Mouse (Mus musculus) heart, embryonic 16.5 days (tissue): ENCODE measurements around the gene Ripor3. TPM values are rescaled to one million over a fixed set of nuclear protein-coding genes. Genes with fewer than 3 reads are reported as not detected.
A peak's percentile ranks its signal among the peaks of the same experiment; 100 is the strongest.

Source experiments
- ATAC-seq: fragments of 200-750 bp; cut with Nextera tagmentation; replicated peaks from 2 replicates; pipeline ENCODE4 v1.8.0; 2017; ENCODE audit warnings: moderate number of reproducible peaks; ENCODE audit not compliant: insufficient read depth, low FRiP score; ENCODE audit errors: extremely low read depth
- H3K27ac ChIP-seq: fragments of 300-500 bp; sonication (generic); 2 replicates; pipeline ENCODE4 v1.5.1; 2014; ENCODE audit warnings: mild to moderate bottlenecking, low read length, control low read depth, moderate library complexity
- H3K27me3 ChIP-seq: fragments of 300-500 bp; sonication (generic); 2 replicates; pipeline ENCODE4 v1.6.1; 2014; ENCODE audit warnings: low read length, mixed read lengths; ENCODE audit not compliant: control insufficient read depth, insufficient read depth
- H3K36me3 ChIP-seq: fragments of 300-500 bp; sonication (generic); 2 replicates; pipeline ENCODE4 v1.6.1; 2014; ENCODE audit not compliant: control insufficient read depth, insufficient read depth
- H3K4me1 ChIP-seq: fragments of 300-500 bp; sonication (generic); 2 replicates; pipeline ENCODE4 v1.6.1; 2014; ENCODE audit warnings: low read length, mixed read lengths; ENCODE audit not compliant: control insufficient read depth, insufficient read depth
- H3K4me2 ChIP-seq: fragments of 300-500 bp; sonication (generic); 2 replicates; pipeline ENCODE4 v1.6.1; 2014; ENCODE audit warnings: low read depth, mild to moderate bottlenecking, control low read depth, low read length
- H3K4me3 ChIP-seq: fragments of 300-500 bp; sonication (generic); 2 replicates; pipeline ENCODE4 v1.5.1; 2014; ENCODE audit warnings: mild to moderate bottlenecking, control low read depth, low read length
- H3K9ac ChIP-seq: fragments of 300-500 bp; sonication (generic); 2 replicates; pipeline ENCODE4 v1.6.1; 2014; ENCODE audit warnings: low read length, control low read depth
- H3K9me3 ChIP-seq: fragments of 300-500 bp; sonication (generic); replicated peaks from 2 replicates; pipeline ENCODE4 v1.6.1; 2016; ENCODE audit warnings: low read length; ENCODE audit not compliant: control insufficient read depth
- WGBS: fragments of 180-500 bp; shearing (Covaris S2); extraction: QIAGEN DNeasy Blood & Tissue Kit; methylation state at CpG from one replicate; pipeline ENCODE4 v1.1.7; 2014; 5-methylcytosine and 5-hydroxymethylcytosine counted together
- polyA plus RNA-seq: library from polyadenylated mRNA; unstranded; fragments of >200 nt; fragmentation: Nextera tagmentation; extraction: Ambion mirVana; gene quantifications from 2 replicates; pipeline ENCODE4 v1.2.1, GENCODE M21; 2015

Gene Ripor3
- polyA plus RNA-seq, 1 experiment from 2014 or later = 0.84 TPM

DNA sequence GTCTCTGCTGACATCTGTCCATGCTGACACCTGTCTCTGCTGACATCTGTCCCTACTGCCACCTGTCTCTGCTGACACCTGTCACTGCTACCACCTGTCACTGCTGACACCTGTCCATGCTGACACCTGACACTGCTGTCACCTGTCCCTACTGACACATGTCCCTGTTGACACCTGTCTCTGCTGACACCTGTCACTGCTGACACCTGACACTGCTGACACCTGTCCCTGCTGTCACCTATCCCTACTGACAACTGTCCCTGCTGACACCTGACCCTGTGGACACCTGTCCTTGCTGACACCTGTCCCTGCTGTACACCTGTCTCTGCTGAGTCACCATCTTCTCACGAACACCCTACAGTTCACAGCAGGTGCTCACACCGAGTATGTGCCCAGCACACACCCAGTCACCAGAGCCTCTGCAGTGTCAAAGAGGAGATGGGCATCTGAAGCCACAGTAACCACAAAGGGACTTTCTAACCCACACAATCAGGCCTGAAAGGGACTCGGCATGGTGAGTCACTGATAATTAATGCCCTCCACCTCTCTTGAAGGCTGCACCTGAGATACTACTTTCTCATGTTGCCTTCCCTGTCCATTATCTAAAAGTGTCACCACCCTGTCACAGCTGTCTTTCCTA is 13.5 kb upstream of the Ripor3 start:
- no peaks in the 10 kb centered on the region for H3K36me3 ChIP-seq
- 61% methylated on average over 3 of the region's 3 CpGs for WGBS
- no peak overlapping the region for H3K4me3 ChIP-seq
- H3K27me3 ChIP-seq = no peaks in the 10 kb centered on the region
- peaks cover 15% of the 10 kb centered on the region for H3K4me1 ChIP-seq
- no peak for ATAC-seq
- no peak overlapping the region for H3K4me2 ChIP-seq
- no peak overlapping the region for H3K9ac ChIP-seq
- H3K27ac ChIP-seq = no peak overlapping the region
- peaks cover 6% of the 10 kb centered on the region for H3K9me3 ChIP-seq

DNA sequence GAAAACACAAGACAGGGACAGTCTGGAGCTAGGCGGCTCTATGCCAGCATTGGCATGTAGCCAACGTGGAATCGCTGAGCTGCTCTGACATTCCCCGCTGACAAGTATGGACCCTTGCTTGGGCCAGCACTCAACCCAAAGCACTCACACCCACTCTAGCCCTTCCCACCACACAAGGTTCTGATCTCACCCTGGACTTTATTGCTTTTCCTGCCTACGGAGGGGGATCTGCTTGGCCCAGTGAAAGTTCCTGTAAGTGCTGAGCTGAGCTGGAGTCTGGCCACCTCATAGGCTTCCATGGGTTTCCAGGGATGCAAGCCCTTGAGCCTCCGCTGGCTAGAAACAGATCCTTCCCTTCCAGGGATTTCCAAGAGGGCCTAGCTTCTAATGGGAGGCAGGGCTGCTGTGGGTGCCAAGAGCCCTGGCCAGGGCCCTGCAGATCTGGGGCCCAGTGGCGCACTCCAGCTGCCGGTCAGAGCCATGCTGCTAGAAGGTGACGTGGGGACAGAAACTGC is 8.8 kb upstream of the Ripor3 start:
- ATAC-seq = peak; percentile 75
- no peak overlapping the region for H3K9ac ChIP-seq
- no peak overlapping the region for H3K4me3 ChIP-seq
- no peaks in the 10 kb centered on the region for H3K9me3 ChIP-seq
- no peaks in the 10 kb centered on the region for H3K27me3 ChIP-seq
- peaks cover 11% of the 10 kb centered on the region for H3K4me1 ChIP-seq
- H3K36me3 ChIP-seq = no peaks in the 10 kb centered on the region
- peak overlapping the region; percentile 77 for H3K27ac ChIP-seq
- 41% methylated on average over 9 of the region's 9 CpGs for WGBS
- H3K4me2 ChIP-seq = no peak overlapping the region

DNA sequence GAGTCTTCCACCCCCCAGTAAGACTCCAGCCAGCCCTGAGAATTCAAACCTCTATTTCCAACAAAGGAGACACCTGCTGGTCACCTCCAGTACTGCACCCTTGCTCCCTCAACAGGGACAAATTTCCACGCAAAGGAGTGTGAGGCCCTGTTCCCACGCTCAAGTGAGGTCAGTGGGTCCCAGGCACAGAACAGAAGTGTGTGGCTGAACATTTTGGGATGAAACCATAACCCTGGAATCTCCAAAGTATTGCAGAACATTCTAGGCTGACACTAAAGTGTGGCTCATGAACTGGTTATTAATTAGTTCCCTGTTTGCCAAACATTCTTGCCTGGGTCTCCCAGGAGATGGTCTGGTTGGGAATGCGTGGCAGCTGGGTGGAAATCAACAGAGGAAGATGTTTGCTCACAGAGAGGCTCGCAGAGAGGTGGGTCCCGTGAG is 6.6 kb upstream of the Ripor3 start:
- Histone ChIP-seq H3K4me3 (no peak overlapping the region), H3K9ac (no peak overlapping the region), H3K9me3 (no peaks in the 10 kb centered on the region), H3K27ac (peak overlapping the region; percentile 9; the same call in 1 of the 2 replicates), H3K4me1 (peaks cover 11% of the 10 kb centered on the region), H3K27me3 (no peaks in the 10 kb centered on the region), H3K4me2 (no peak overlapping the region), H3K36me3 (no peaks in the 10 kb centered on the region)
- no peak for ATAC-seq
- 32% methylated on average over 5 of the region's 5 CpGs for WGBS

DNA sequence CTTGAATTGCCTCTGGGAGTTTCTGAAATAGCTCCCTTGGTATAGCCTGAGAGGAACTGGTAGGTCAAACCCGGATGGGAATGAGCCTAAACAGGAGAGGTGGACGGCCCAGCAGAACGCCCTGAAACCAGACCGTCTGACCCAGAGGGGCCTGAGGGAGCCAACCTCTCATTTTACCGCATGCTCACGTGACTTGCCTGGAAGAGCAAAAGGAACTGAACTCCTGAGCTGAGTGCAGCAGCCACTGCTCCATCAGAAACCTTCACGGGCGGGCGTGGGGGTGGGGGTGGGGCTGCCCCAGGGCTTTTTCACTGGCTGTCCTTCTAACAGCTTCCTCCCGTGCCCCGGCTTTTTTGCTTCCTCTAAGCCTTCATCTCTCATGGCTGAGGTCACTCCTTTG is 475 bp upstream of the Ripor3 start:
- Histone ChIP-seq H3K36me3 (no peaks in the 10 kb centered on the region), H3K4me1 (peaks cover 12% of the 10 kb centered on the region), H3K9ac (no peak overlapping the region), H3K9me3 (no peaks in the 10 kb centered on the region), H3K27me3 (no peaks in the 10 kb centered on the region), H3K27ac (no peak overlapping the region), H3K4me3 (no peak overlapping the region), H3K4me2 (no peak overlapping the region)
- no peak for ATAC-seq
- 41% methylated on average over 11 of the region's 11 CpGs for WGBS

DNA sequence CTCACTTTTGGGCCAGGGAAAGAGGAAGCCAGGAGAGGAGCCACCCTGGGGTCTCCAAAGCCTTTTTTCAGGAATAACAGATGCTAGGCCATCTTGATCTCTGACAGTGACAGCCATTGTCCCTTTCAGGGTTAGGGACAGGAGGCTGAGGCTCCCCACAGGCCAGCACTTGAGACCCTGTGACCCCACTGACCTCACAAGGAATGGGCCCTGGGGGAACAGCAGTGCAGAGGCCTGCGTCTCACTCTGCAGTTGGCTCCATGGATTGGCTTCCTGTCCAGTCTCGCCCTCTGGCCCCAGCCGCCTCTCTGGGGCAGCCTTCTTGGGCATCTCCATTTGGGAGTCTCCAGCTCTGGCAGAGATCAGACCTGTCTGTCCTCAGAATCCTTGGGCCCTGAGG is 2.3 kb downstream of the Ripor3 start:
- H3K9me3 ChIP-seq = no peaks in the 10 kb centered on the region
- H3K36me3 ChIP-seq = no peaks in the 10 kb centered on the region
- H3K4me2 ChIP-seq = no peak overlapping the region
- no peak for ATAC-seq
- no peaks in the 10 kb centered on the region for H3K27me3 ChIP-seq
- peaks cover 14% of the 10 kb centered on the region for H3K4me1 ChIP-seq
- no peak overlapping the region for H3K27ac ChIP-seq
- H3K9ac ChIP-seq = no peak overlapping the region
- 95% methylated on average over 3 of the region's 3 CpGs for WGBS
- no peak overlapping the region for H3K4me3 ChIP-seq

DNA sequence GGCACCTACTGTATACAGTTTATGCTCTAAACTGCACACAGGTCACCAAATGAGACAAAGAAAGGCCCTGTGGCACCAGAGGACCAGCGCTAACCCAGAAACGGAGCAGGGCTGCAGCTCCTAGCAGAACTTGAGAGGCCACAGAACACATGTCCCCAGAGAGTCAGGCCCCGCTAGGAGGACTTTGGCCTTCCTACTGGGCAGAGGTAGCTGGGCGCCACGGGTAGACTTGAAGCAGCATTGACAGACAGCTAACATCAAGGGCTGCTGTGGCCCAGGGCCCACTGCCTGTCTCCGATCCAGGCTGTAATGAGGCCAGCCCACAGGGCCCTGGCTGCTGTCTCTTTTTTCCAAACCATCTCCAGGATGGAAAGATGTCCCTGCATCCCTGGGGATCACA is 3.9 kb downstream of the Ripor3 start:
- WGBS = 79% methylated on average over 6 of the region's 6 CpGs
- no peak for ATAC-seq
- H3K27ac ChIP-seq = no peak overlapping the region
- H3K9ac ChIP-seq = no peak overlapping the region
- no peak overlapping the region for H3K4me3 ChIP-seq
- H3K9me3 ChIP-seq = no peaks in the 10 kb centered on the region
- H3K36me3 ChIP-seq = no peaks in the 10 kb centered on the region
- peaks cover 14% of the 10 kb centered on the region for H3K4me1 ChIP-seq
- no peak overlapping the region for H3K4me2 ChIP-seq
- no peaks in the 10 kb centered on the region for H3K27me3 ChIP-seq

DNA sequence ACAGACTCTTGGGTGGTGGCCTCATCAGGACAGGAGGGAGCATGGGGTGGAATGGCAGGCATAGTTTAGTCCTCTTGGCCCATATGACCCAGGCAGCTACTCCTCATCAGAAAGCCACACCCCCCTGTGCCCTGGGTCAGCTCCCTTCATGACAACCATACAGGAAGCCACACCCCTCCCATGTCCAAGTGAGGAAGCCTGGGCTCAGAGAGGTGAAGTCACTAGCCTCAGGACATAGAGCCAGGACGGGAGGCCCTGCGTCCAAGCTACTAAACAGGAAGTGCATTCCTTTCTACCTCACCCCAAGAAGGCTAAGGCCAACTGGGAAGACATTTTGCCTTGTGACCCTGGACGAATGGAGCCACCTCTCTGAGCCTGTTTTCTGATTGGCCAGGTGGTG is 4.8 kb downstream of the Ripor3 start:
- Histone ChIP-seq H3K36me3 (no peaks in the 10 kb centered on the region), H3K9me3 (peaks cover 2% of the 10 kb centered on the region), H3K4me2 (no peak overlapping the region), H3K4me3 (no peak overlapping the region), H3K9ac (no peak overlapping the region), H3K27me3 (no peaks in the 10 kb centered on the region), H3K4me1 (peaks cover 10% of the 10 kb centered on the region), H3K27ac (no peak overlapping the region)
- WGBS = 38% methylated on average over 3 of the region's 3 CpGs
- 0 out of 2 replicates have a peak, but pooled peaks have one; percentile 14 for ATAC-seq

DNA sequence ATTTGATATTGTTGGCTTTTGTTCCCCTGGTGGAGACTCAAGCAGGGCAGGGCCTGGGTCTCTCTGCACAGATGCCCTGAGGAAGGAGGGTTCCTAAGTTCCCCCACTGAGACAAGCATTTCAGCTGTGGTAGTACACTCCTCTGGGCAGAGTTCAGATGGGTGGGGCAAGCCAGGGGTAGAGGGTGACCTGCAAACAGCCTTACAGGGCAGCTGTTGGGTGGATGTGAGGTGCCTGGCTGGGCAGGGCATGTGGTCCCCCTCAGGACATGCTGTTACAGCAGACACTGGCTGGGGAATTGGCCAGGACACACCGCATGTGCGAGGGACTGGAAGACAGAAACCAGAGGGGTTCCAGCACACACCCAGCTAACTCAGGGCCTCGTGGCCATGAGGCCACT is 5.4 kb downstream of the Ripor3 start:
- Histone ChIP-seq H3K4me3 (no peak overlapping the region), H3K9ac (no peak overlapping the region), H3K4me1 (peaks cover 4% of the 10 kb centered on the region), H3K4me2 (no peak overlapping the region), H3K27me3 (no peaks in the 10 kb centered on the region), H3K27ac (no peak overlapping the region), H3K36me3 (no peaks in the 10 kb centered on the region), H3K9me3 (peaks cover 6% of the 10 kb centered on the region)
- ATAC-seq = no peak
- 91% methylated on average over 3 of the region's 3 CpGs for WGBS

DNA sequence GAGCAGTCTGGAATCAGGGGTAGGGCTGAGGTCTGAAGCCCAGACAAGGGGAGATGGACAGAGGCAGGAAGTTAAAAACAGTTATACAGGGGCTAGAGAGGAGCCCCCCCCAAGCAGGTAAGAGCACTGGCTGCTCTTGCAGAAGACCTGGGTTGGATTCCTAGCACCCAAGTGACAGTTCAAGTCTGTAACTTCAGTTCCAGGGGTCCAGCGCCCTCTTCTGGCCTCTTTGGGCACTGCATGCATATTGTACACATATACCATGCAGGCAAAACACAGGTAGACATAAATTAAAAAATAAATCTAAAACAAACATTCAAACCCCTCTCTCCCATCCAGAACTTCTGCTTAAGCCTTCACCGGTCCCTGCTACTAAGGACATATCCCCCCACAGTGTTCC is 6.0 kb downstream of the Ripor3 start:
- H3K4me1 ChIP-seq = peaks cover 4% of the 10 kb centered on the region; the same call in 1 of the 2 replicates
- H3K4me3 ChIP-seq = no peak overlapping the region
- ATAC-seq = no peak
- H3K9ac ChIP-seq = no peak overlapping the region
- no peaks in the 10 kb centered on the region for H3K36me3 ChIP-seq
- H3K27ac ChIP-seq = no peak overlapping the region
- H3K9me3 ChIP-seq = peaks cover 6% of the 10 kb centered on the region
- H3K27me3 ChIP-seq = no peaks in the 10 kb centered on the region
- 68% methylated on average over 2 of the region's 2 CpGs for WGBS
- H3K4me2 ChIP-seq = no peak overlapping the region
